In genomic region chr19:30901025-30901424, GRCm38 (mm10) we compare ENCODE assay signal across 25 mouse cellular contexts.
DNase-seq lines count a peak whose midpoint lies in the region; ATAC-seq and TF ChIP-seq lines count a peak whose summit lies in the region.
"Had no signal": no experiment of that assay in that cellular context is flagged by ENCODE, and none has a peak within 500 bp of the region (broad histone marks: within the 10 kb centered on the region; RNA-seq: fewer than 3 reads in every experiment).

No protein-coding gene starts in this region.

- no peaks in the 10 kb centered on the region; the same call in 1 of the 2 replicates for H3K9me3 ChIP-seq in G1E (replicated peaks)
- H3K9me3 ChIP-seq: embryonic facial prominence, embryonic 13.5 days; embryonic facial prominence, embryonic 15.5 days; forebrain, embryonic 10.5 days; forebrain, embryonic 12.5 days had no signal

- no peak overlapping the region for H3K27ac ChIP-seq in layer of hippocampus, adult 2 months
- H3K27ac ChIP-seq: embryonic facial prominence, embryonic 13.5 days; embryonic facial prominence, embryonic 15.5 days; forebrain, embryonic 10.5 days; forebrain, embryonic 12.5 days had no signal

- H3K4me1 ChIP-seq in G1E (ENCODE audit: insufficient read depth, low read depth, low read length) = peaks cover 26% of the 10 kb centered on the region
- H3K4me1 ChIP-seq: embryonic facial prominence, embryonic 13.5 days; embryonic facial prominence, embryonic 15.5 days; forebrain, embryonic 12.5 days had no signal

- TF ChIP-seq CTCF in layer of hippocampus, adult 2 months (conservative IDR thresholded peaks at IDR 0.05) = peak; percentile 39
- no peak for TF ChIP-seq CTCF in G1E (IDR thresholded peaks at IDR 0.05; ENCODE audit: low read depth, low read length)

- H3K4me3 ChIP-seq in layer of hippocampus, adult 2 months = no peak overlapping the region
- no peak overlapping the region for H3K4me3 ChIP-seq in G1E (ENCODE audit: low read depth, low read length)
- H3K4me3 ChIP-seq: embryonic facial prominence, embryonic 13.5 days; embryonic facial prominence, embryonic 15.5 days; erythroblast, embryonic 14.5 days; forebrain, embryonic 10.5 days; forebrain, embryonic 12.5 days had no signal

- H3K36me3 ChIP-seq in G1E (replicated peaks) = no peaks in the 10 kb centered on the region
- H3K36me3 ChIP-seq: embryonic facial prominence, embryonic 13.5 days; embryonic facial prominence, embryonic 15.5 days; forebrain, embryonic 10.5 days; forebrain, embryonic 12.5 days had no signal

- ATAC-seq in G1E (ENCODE audit: extremely low read depth, insufficient number of reproducible peaks, low FRiP score, poor library complexity, severe bottlenecking) = peak; percentile 80
- ATAC-seq in megakaryocyte progenitor cell, adult 5-6 weeks (replicated peaks; ENCODE audit: poor library complexity) = 0 out of 2 replicates have a peak, but pooled peaks have one; percentile 31
- ATAC-seq: CD4-positive, CD25-positive, alpha-beta regulatory T cell, adult 4 months; forebrain, embryonic 14.5 days; forebrain, embryonic 16.5 days had no signal

- DNase-seq in layer of hippocampus, adult 2 months (ENCODE audit: low spot score in 2 of 2) = no peak
- DNase-seq in layer of hippocampus, adult 18-20 months (ENCODE audit: low spot score in 2 of 2) = no peak
- DNase-seq in G1E (ENCODE audit: low spot score) = no peak
- no peak for DNase-seq in cerebellum, postnatal 14 days
- DNase-seq in left cerebral cortex, adult 18-20 months (ENCODE audit: low spot score in 2 of 2) = no peak
- DNase-seq: adrenal gland, adult 2 months; adrenal gland, postnatal 10 days; adrenal gland, postnatal 25 days; B cell, adult 2 months; cerebellum, adult 11-12 months; cerebellum, adult 2 months; cerebellum, adult 9-10 months; cerebellum, postnatal 10 days; cerebellum, postnatal 36 days; embryo, embryonic 11 days had no signal

- peaks cover 2% of the 10 kb centered on the region; the same call in 1 of the 2 replicates for H3K27me3 ChIP-seq in G1E (ENCODE audit: insufficient read depth, low read length)
- H3K27me3 ChIP-seq: CH12.LX; embryonic facial prominence, embryonic 13.5 days; embryonic facial prominence, embryonic 15.5 days; forebrain, embryonic 12.5 days had no signal
